Mouse (Mus musculus) neural tube, embryonic 11.5 days (tissue): Measurements from ENCODE around the gene Tgfbr3. TPM values are rescaled to one million over a fixed set of nuclear protein-coding genes. Genes with fewer than 3 reads are reported as not detected.

Source experiments
- ATAC-seq: fragments of 200-750 bp; cut with Nextera tagmentation; 2 replicates; pipeline ENCODE4 v1.8.0; 2017; ENCODE audit warnings: moderate number of reproducible peaks, mild to moderate bottlenecking, moderate TSS enrichment, moderate library complexity; ENCODE audit not compliant: insufficient read depth, low FRiP score, low TSS enrichment
- DNase-seq: peaks from one replicate; pipeline ENCODE4 v3.0.0-alpha.2; 2015; ENCODE audit warnings: low spot score
- H3K27ac ChIP-seq: fragments of 300-500 bp; sonication (generic); 2 replicates; pipeline ENCODE4 v1.5.1; 2014; ENCODE audit warnings: low read depth, mild to moderate bottlenecking, low read length
- H3K27me3 ChIP-seq: fragments of 300-500 bp; sonication (generic); 2 replicates; pipeline ENCODE4 v1.6.1; 2014; ENCODE audit warnings: mild to moderate bottlenecking, low read length, mixed read lengths; ENCODE audit not compliant: control insufficient read depth, insufficient read depth
- H3K36me3 ChIP-seq: fragments of 300-500 bp; sonication (generic); 2 replicates; pipeline ENCODE4 v1.6.1; 2014; ENCODE audit warnings: mild to moderate bottlenecking, low read length, moderate library complexity, mixed read lengths; ENCODE audit not compliant: control insufficient read depth, insufficient read depth
- H3K4me1 ChIP-seq: fragments of 300-500 bp; sonication (generic); 2 replicates; pipeline ENCODE4 v1.6.1; 2014; ENCODE audit warnings: low read length, mixed read lengths; ENCODE audit not compliant: control insufficient read depth, insufficient read depth
- H3K4me2 ChIP-seq: fragments of 300-500 bp; sonication (generic); 2 replicates; pipeline ENCODE4 v1.6.1; 2014; ENCODE audit warnings: low read depth, mild to moderate bottlenecking, moderate library complexity
- H3K4me3 ChIP-seq: fragments of 300-500 bp; sonication (generic); 2 replicates; pipeline ENCODE4 v1.5.1; 2014; ENCODE audit warnings: low read depth, low read length
- H3K9ac ChIP-seq: fragments of 300-500 bp; sonication (generic); 2 replicates; pipeline ENCODE4 v1.6.1; 2014; ENCODE audit warnings: mild to moderate bottlenecking, low read length
- H3K9me3 ChIP-seq: fragments of 300-500 bp; sonication (generic); 2 replicates; pipeline ENCODE4 v1.6.1; 2016; ENCODE audit warnings: low read length; ENCODE audit not compliant: control insufficient read depth
- WGBS: fragments of 180-500 bp; shearing (Covaris S2); extraction: QIAGEN DNeasy Blood & Tissue Kit; methylation state at CpG from one replicate; pipeline ENCODE4 v1.1.7; 2014; 5-methylcytosine and 5-hydroxymethylcytosine counted together
- polyA plus RNA-seq: library from polyadenylated mRNA; unstranded; fragments of >200 nt; fragmentation: Nextera tagmentation; extraction: Ambion mirVana; gene quantifications from 2 replicates; pipeline ENCODE4 v1.2.1, GENCODE M21; 2014

Gene Tgfbr3
- polyA plus RNA-seq, 1 experiment from 2014 or later, result 8.2 TPM

GRCm38 (mm10) chr5:107099076-107099475 lies 190.4 kb downstream of the Tgfbr3 start:
- Histone ChIP-seq H3K36me3 (no peaks in the 10 kb centered on the region), H3K27ac (no peak overlapping the region), H3K4me3 (no peak overlapping the region), H3K4me1 (no peaks in the 10 kb centered on the region), H3K27me3 (no peaks in the 10 kb centered on the region), H3K4me2 (no peak overlapping the region), H3K9me3 (no peaks in the 10 kb centered on the region), H3K9ac (no peak overlapping the region)
- DNase-seq, result no peak
- 55% methylated on average over 5 of the region's 6 CpGs for WGBS
- ATAC-seq, result no peak

GRCm38 (mm10) chr5:107098007-107098406 lies 191.4 kb downstream of the Tgfbr3 start:
- no peak for ATAC-seq
- Histone ChIP-seq H3K4me1 (no peaks in the 10 kb centered on the region), H3K27me3 (no peaks in the 10 kb centered on the region), H3K9ac (no peak overlapping the region), H3K27ac (no peak overlapping the region), H3K9me3 (no peaks in the 10 kb centered on the region), H3K4me3 (no peak overlapping the region), H3K4me2 (no peak overlapping the region), H3K36me3 (no peaks in the 10 kb centered on the region)
- no peak for DNase-seq
- WGBS, result 90% methylated on average over 5 of the region's 5 CpGs

GRCm38 (mm10) chr5:107097314-107097713 lies 192.1 kb downstream of the Tgfbr3 start:
- Histone ChIP-seq H3K9me3 (no peaks in the 10 kb centered on the region), H3K4me3 (no peak overlapping the region), H3K4me2 (no peak overlapping the region), H3K27ac (no peak overlapping the region), H3K27me3 (no peaks in the 10 kb centered on the region), H3K4me1 (no peaks in the 10 kb centered on the region), H3K36me3 (no peaks in the 10 kb centered on the region), H3K9ac (no peak overlapping the region)
- no peak for DNase-seq
- ATAC-seq, result no peak
- WGBS, result 87% methylated on average over 7 of the region's 7 CpGs

DNA sequence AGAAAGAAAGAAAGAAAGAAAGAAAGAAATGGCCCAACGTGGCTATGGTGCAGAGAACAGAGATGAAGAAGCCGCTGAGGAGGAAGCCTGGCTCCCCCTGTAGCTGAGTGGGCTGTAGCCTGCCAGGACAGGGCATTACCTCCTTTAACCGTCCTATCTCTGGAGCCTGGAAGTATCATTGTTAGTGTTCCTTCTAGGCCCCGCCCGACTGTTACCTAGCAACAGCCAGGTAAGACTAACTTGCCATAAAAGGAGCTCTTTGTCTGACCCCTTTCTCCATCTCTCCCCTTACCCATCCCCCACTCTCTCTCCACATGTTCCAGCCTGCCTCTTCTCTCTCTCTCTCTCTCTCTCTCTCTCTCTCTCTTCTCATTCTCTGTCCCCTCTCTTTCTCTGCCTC lies 195.2 kb downstream of the Tgfbr3 start:
- 32% methylated on average over 5 of the region's 5 CpGs for WGBS

GRCm38 (mm10) chr5:107093253-107093652 lies 196.2 kb downstream of the Tgfbr3 start:
- Histone ChIP-seq H3K4me2 (no peak overlapping the region), H3K9ac (no peak overlapping the region), H3K4me3 (no peak overlapping the region), H3K36me3 (no peaks in the 10 kb centered on the region), H3K9me3 (no peaks in the 10 kb centered on the region), H3K27me3 (no peaks in the 10 kb centered on the region), H3K27ac (no peak overlapping the region), H3K4me1 (no peaks in the 10 kb centered on the region)
- ATAC-seq (no peak), DNase-seq (no peak)
- 91% methylated on average over 3 of the region's 3 CpGs for WGBS

More for the DNA sequence above, 195.2 kb downstream of the Tgfbr3 start:
- H3K4me3 ChIP-seq, result no peak overlapping the region
- ATAC-seq (no peak), DNase-seq (no peak)
- H3K27me3 ChIP-seq, result no peaks in the 10 kb centered on the region
- H3K27ac ChIP-seq, result no peak overlapping the region
- H3K9me3 ChIP-seq, result no peaks in the 10 kb centered on the region
- H3K36me3 ChIP-seq, result no peaks in the 10 kb centered on the region
- H3K4me2 ChIP-seq, result no peak overlapping the region
- H3K4me1 ChIP-seq, result no peaks in the 10 kb centered on the region
- no peak overlapping the region for H3K9ac ChIP-seq

DNA sequence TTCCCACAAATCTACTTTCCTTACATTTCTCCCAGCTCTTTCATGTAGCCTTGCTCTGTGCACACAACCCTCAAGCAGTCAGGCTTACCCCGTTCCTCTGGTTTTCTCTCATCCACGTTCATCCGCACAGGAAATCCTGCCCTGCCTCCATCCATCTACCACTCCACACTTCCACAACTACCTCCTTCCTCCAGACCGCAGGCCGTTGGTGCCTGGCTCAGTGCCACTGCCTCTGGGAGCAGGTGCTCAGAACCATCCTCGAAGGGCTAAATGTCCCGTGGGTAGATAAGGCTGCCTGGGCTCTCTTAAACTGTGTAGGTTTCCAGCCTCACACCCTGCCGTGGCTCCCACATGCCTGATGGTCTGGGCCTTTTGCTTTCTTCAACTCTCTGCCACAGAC lies 197.3 kb downstream of the Tgfbr3 start:
- WGBS, result 76% methylated on average over 8 of the region's 8 CpGs
- no peaks in the 10 kb centered on the region for H3K27me3 ChIP-seq

DNA sequence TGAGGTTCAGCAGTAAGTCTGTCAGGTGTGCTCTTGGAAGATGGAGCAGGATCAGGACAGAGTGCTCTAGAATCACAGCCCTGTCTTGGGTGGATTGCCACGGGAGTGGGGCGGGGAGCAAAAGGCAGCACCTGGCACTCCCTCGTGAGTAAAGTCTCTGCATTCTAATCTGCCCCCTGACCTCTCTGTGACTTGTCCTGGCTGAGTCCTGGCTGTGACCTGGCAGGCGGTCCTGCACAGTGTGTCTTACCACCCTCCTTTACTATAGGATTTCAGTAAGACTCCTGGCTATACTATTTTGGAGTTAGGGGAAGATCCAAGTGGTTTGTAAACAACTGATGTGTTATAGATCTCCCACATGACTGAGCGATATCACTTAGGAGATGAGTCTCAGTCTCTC lies 199.5 kb downstream of the Tgfbr3 start:
- Histone ChIP-seq H3K27me3 (no peaks in the 10 kb centered on the region), H3K4me2 (no peak overlapping the region), H3K27ac (no peak overlapping the region), H3K9me3 (no peaks in the 10 kb centered on the region), H3K36me3 (no peaks in the 10 kb centered on the region), H3K9ac (no peak overlapping the region), H3K4me3 (no peak overlapping the region), H3K4me1 (no peaks in the 10 kb centered on the region)
- DNase-seq (no peak), ATAC-seq (no peak)
- 37% methylated on average over 5 of the region's 5 CpGs for WGBS

More for the DNA sequence above, 197.3 kb downstream of the Tgfbr3 start:
- no peak overlapping the region for H3K9ac ChIP-seq
- no peak overlapping the region for H3K4me3 ChIP-seq
- H3K9me3 ChIP-seq, result no peaks in the 10 kb centered on the region
- H3K4me2 ChIP-seq, result no peak overlapping the region
- H3K36me3 ChIP-seq, result no peaks in the 10 kb centered on the region
- no peak for ATAC-seq
- H3K27ac ChIP-seq, result no peak overlapping the region
- no peak for DNase-seq
- H3K4me1 ChIP-seq, result no peaks in the 10 kb centered on the region

DNA sequence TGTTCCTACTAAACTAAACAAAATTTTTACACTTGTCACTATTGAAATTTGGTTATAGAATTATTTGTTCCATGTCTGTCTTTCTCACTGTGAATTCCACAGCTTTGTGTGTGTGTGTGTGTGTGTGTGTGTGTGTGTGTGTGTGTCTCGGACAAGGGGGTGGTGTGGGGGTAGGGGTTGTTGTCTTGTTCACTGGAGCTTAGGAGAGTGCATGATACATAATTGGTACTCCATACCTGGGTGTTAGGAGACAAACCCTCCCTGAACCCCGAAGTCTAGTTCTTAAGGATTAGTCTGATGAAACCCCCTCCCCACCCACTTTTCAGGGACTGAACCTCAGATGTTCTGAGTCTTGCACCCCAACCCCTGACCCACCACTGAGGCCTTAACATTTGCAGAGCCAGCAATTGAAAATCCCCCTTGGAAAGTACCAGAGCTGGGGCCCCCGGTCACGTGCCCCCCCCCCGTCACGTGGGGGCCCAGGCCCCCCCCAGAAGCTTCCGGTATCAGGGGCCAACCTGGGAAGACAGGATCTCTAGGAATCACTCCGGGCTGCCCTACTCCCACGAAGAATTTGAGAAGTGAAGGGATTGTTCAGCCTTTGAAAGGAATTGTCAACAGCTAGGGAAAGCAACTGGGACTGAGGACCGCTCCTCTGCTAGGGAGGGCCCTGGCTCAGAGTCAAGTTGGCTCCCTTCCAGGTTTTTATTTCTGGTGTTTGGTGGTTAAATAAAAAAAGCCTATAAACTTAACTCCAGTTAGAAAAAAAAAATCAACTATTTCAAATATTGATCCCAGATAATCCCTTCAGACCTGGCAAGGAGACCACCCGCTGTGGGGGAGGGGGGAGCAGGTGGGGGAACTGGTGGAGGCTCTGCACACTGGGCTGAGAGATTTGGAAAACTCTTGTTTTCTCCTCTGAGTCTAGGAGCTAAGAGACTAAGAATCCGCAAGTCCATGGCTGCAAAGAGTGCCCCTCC lies 201.3 kb downstream of the Tgfbr3 start:
- ATAC-seq, result no peak
- WGBS, result 59% methylated on average over 12 of the region's 12 CpGs
- Histone ChIP-seq H3K9ac (no peak overlapping the region), H3K4me2 (no peak overlapping the region), H3K4me1 (no peaks in the 10 kb centered on the region), H3K9me3 (no peaks in the 10 kb centered on the region), H3K36me3 (no peaks in the 10 kb centered on the region), H3K4me3 (no peak overlapping the region), H3K27ac (no peak overlapping the region), H3K27me3 (no peaks in the 10 kb centered on the region)
- no peak for DNase-seq

DNA sequence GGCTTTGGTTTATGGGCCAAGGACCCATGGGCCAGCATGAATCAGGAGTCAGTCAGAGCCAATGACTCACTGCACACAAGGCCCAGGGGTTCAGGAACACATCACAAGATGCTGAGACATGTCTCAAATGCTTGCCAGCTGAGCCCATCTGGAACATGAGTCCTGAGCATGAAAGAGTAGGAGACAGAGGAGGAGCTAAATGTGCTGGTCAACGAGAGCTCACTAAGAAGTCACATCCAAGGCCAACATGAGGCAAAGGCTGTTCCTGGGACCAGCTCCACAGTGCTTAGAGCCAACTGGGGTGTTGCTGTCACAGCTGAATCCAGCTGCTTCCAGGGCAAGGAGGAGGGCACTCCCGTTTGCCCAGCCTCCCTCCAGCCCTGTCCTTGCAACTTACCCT lies 202.1 kb downstream of the Tgfbr3 start:
- H3K4me1 ChIP-seq, result no peaks in the 10 kb centered on the region
- ATAC-seq, result no peak
- no peaks in the 10 kb centered on the region for H3K36me3 ChIP-seq
- no peak overlapping the region for H3K27ac ChIP-seq
- no peaks in the 10 kb centered on the region for H3K27me3 ChIP-seq
- no peaks in the 10 kb centered on the region for H3K9me3 ChIP-seq
- 65% methylated on average over 2 of the region's 2 CpGs for WGBS
- DNase-seq, result no peak
- no peak overlapping the region for H3K9ac ChIP-seq
- H3K4me3 ChIP-seq, result no peak overlapping the region
- no peak overlapping the region for H3K4me2 ChIP-seq
